Mouse (Mus musculus): Measurements from ENCODE around the gene Lrrc43. TPM values are rescaled to one million over a fixed set of nuclear protein-coding genes. Genes with fewer than 3 reads are reported as not detected.

Gene Lrrc43
- total and polyA plus RNA-seq, 3 experiments = not detected

- Histone ChIP-seq H3K27ac (ENCODE audit: insufficient read depth, low read depth) (no peak overlapping the region), H3K4me2 (ENCODE audit: insufficient read depth, low read depth, poor library complexity, severe bottlenecking) (no peak overlapping the region), H3K36me3 (replicated peaks in 1 of 2; ENCODE audit: control insufficient read depth in 1 of 2, insufficient read depth in 1 of 2, low read length in 1 of 2) (peaks cover 72 to 97% of the 10 kb centered on the region in 2 experiments), H3K4me3 (replicated peaks in 1 of 3; ENCODE audit: low read depth in 2 of 3, low read length in 2 of 3, poor library complexity in 1 of 3) (no peak overlapping the region), H3K9me3 (replicated peaks; ENCODE audit: low read length) (no peaks in the 10 kb centered on the region), H3K79me2 (replicated peaks; ENCODE audit: control insufficient read depth, extremely low read depth, insufficient read depth, poor library complexity, severe bottlenecking) (no peaks in the 10 kb centered on the region), H3K9ac (ENCODE audit: insufficient read depth, low read depth) (no peak overlapping the region), H3K27me3 (replicated peaks) (no peaks in the 10 kb centered on the region), H3K4me1 (ENCODE audit: control insufficient read depth in 1 of 2, insufficient read depth in 2 of 2) (peaks cover 0 to 6% of the 10 kb centered on the region in 2 experiments; a peak in 1 of 4 replicates)
- DNase-seq (ENCODE audit: extremely low read depth) = no peak
- TF ChIP-seq RCOR1 (conservative IDR thresholded peaks at IDR 0.05; ENCODE audit: low read depth, low read length) = no peak
- no peak for TF ChIP-seq POLR2A (IDR thresholded peaks at IDR 0.05; ENCODE audit: low read depth, low read length)
- no peak for TF ChIP-seq ZMIZ1 (IDR thresholded peaks at IDR 0.05; ENCODE audit: low read depth, low read length)
- TF ChIP-seq HCFC1 (IDR thresholded peaks at IDR 0.05; ENCODE audit: low read depth, low read length) = no peak
- no peak for TF ChIP-seq MYC (IDR thresholded peaks at IDR 0.05; ENCODE audit: low read depth, low read length)
- TF ChIP-seq SMC3 (IDR thresholded peaks at IDR 0.05; ENCODE audit: low read depth, low read length) = no peak
- no peak for TF ChIP-seq EP300 (IDR thresholded peaks at IDR 0.05; ENCODE audit: low read length)
- no peak for TF ChIP-seq JUN (IDR thresholded peaks at IDR 0.05; ENCODE audit: insufficient read depth, low read depth, low read length)
- TF ChIP-seq USF1 (IDR thresholded peaks at IDR 0.05; ENCODE audit: low read depth, low read length) = no peak
- no peak for TF ChIP-seq E2F4 (IDR thresholded peaks at IDR 0.05; ENCODE audit: insufficient replicate concordance, low read depth, low read length)
- TF ChIP-seq UBTF (IDR thresholded peaks at IDR 0.05; ENCODE audit: low read depth, low read length) = no peak
- in situ Hi-C loops (cut with MboI; ENCODE audit: low pct_ligation_motif_present, low pct_unique_long_range_greater_than_20kb, low sequenced_read_pairs) = no loop called here
- dilution Hi-C loops (cut with MboI; ENCODE audit: extremely low pct_ligation_motif_present, extremely low pct_unique_long_range_greater_than_20kb, low sequenced_read_pairs) = no loop called here
These were observed 37.2 kb upstream of the Lrrc43 start for GRCm38 (mm10) chr5:123451886-123452285.

DNA sequence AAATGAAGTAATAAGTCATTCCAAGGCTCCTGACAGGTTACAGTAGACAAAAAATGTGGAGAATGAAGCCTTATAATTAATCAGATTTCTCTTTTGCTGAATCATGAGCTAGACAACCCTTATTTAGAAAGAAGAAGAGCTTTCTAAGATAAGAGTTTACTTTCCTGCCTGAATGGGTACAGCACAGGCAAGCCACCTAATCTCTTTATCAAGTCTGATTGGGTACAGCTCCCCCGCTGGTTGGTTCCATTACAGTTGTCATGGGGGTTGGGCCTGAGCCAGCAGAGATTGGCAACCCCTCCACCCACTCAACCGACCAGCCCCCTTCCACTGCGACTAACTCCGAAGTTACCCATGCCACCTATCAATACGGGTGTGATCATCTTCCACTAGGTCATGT, 27.7 kb upstream of the Lrrc43 start:
- H3K4me1 ChIP-seq (ENCODE audit: control insufficient read depth in 1 of 2, insufficient read depth in 2 of 2) = peaks cover 6 to 18% of the 10 kb centered on the region in 2 experiments
- in situ Hi-C loops (cut with MboI; ENCODE audit: low pct_ligation_motif_present, low pct_unique_long_range_greater_than_20kb, low sequenced_read_pairs) (no loop called here), dilution Hi-C loops (cut with MboI; ENCODE audit: extremely low pct_ligation_motif_present, extremely low pct_unique_long_range_greater_than_20kb, low sequenced_read_pairs) (no loop called here)
- no peaks in the 10 kb centered on the region for H3K27me3 ChIP-seq (replicated peaks)
- H3K9me3 ChIP-seq (replicated peaks; ENCODE audit: low read length) = no peaks in the 10 kb centered on the region
- TF ChIP-seq MYC (IDR thresholded peaks at IDR 0.05; ENCODE audit: low read depth, low read length) = no peak
- TF ChIP-seq CTCF (conservative IDR thresholded peaks at IDR 0.05 in 1 of 2, IDR thresholded peaks at IDR 0.05 in 1 of 2; ENCODE audit: low read depth in 2 of 2, low read length in 2 of 2) = peak in 1 of 2 experiments; percentile 9; a peak in 1 of 4 replicates
- H3K9ac ChIP-seq (ENCODE audit: insufficient read depth, low read depth) = no peak overlapping the region
- H3K27ac ChIP-seq (ENCODE audit: insufficient read depth, low read depth) = no peak overlapping the region
- H3K4me2 ChIP-seq (ENCODE audit: insufficient read depth, low read depth, poor library complexity, severe bottlenecking) = no peak overlapping the region
- no peaks in the 10 kb centered on the region for H3K79me2 ChIP-seq (replicated peaks; ENCODE audit: control insufficient read depth, extremely low read depth, insufficient read depth, poor library complexity, severe bottlenecking)
- DNase-seq (ENCODE audit: extremely low read depth) = no peak
- no peak overlapping the region for H3K4me3 ChIP-seq (replicated peaks in 1 of 3; ENCODE audit: low read depth in 2 of 3, low read length in 2 of 3, poor library complexity in 1 of 3)
- peaks cover under 1 to 18% of the 10 kb centered on the region in 2 experiments for H3K36me3 ChIP-seq (replicated peaks in 1 of 2; ENCODE audit: control insufficient read depth in 1 of 2, insufficient read depth in 1 of 2, low read length in 1 of 2)

GRCm38 (mm10) chr5:123464638-123465037, 24.5 kb upstream of the Lrrc43 start:
- H3K4me1 ChIP-seq (ENCODE audit: control insufficient read depth in 1 of 2, insufficient read depth in 2 of 2) = peaks cover 6 to 18% of the 10 kb centered on the region in 2 experiments
- H3K4me3 ChIP-seq (replicated peaks in 1 of 3; ENCODE audit: low read depth in 2 of 3, low read length in 2 of 3, poor library complexity in 1 of 3) = no peak overlapping the region
- no peaks in the 10 kb centered on the region for H3K27me3 ChIP-seq (replicated peaks)
- no peak overlapping the region for H3K9ac ChIP-seq (ENCODE audit: insufficient read depth, low read depth)
- no peak overlapping the region for H3K27ac ChIP-seq (ENCODE audit: insufficient read depth, low read depth)
- in situ Hi-C loops (cut with MboI; ENCODE audit: low pct_ligation_motif_present, low pct_unique_long_range_greater_than_20kb, low sequenced_read_pairs) (no loop called here), dilution Hi-C loops (cut with MboI; ENCODE audit: extremely low pct_ligation_motif_present, extremely low pct_unique_long_range_greater_than_20kb, low sequenced_read_pairs) (no loop called here)
- no peaks in the 10 kb centered on the region for H3K9me3 ChIP-seq (replicated peaks; ENCODE audit: low read length)
- no peaks in the 10 kb centered on the region for H3K79me2 ChIP-seq (replicated peaks; ENCODE audit: control insufficient read depth, extremely low read depth, insufficient read depth, poor library complexity, severe bottlenecking)
- H3K4me2 ChIP-seq (ENCODE audit: insufficient read depth, low read depth, poor library complexity, severe bottlenecking) = no peak overlapping the region
- TF ChIP-seq SMC3 (IDR thresholded peaks at IDR 0.05; ENCODE audit: low read depth, low read length) (no peak), ETS1 (conservative IDR thresholded peaks at IDR 0.05; ENCODE audit: low read depth, low read length) (peak; percentile 98)
- DNase-seq (ENCODE audit: extremely low read depth) = no peak
- H3K36me3 ChIP-seq (replicated peaks in 1 of 2; ENCODE audit: control insufficient read depth in 1 of 2, insufficient read depth in 1 of 2, low read length in 1 of 2) = no peaks in the 10 kb centered on the region
